Mouse (Mus musculus): ENCODE results near the gene Mrps27. TPM values are rescaled to one million over a fixed set of nuclear protein-coding genes. Genes with fewer than 3 reads are reported as not detected.

The Mrps27 gene
- polyA plus RNA-seq, 1 experiment from 2014 or later: 56.2 TPM

GRCm38 (mm10) chr13:99386341-99386740, 41.8 kb downstream of the Mrps27 start:
- Histone ChIP-seq H3K4me1 (ENCODE audit: control insufficient read depth, insufficient read depth, low read length) (0 out of 2 replicates have a peak, but pooled peaks cover 2% of the 10 kb centered on the region), H3K4me3 (ENCODE audit: low read depth, low read length) (no peak overlapping the region), H3K27me3 (ENCODE audit: control insufficient read depth, insufficient read depth, low read length) (no peaks in the 10 kb centered on the region), H3K36me3 (ENCODE audit: control insufficient read depth, insufficient read depth, low read length) (no peaks in the 10 kb centered on the region), H3K27ac (ENCODE audit: low read length) (no peak overlapping the region), H3K9ac (replicated peaks; ENCODE audit: low read depth, low read length) (no peak overlapping the region), H3K9me3 (ENCODE audit: control insufficient read depth, low read depth, low read length) (no peaks in the 10 kb centered on the region), H3K4me2 (replicated peaks; ENCODE audit: low read depth, low read length) (no peak overlapping the region)
- ATAC-seq (ENCODE audit: insufficient number of reproducible peaks, insufficient read depth, low FRiP score, low read depth): no peak
- WGBS: 92% methylated on average over 7 of the region's 7 CpGs

- no peak for ATAC-seq (ENCODE audit: insufficient number of reproducible peaks, insufficient read depth, low FRiP score, low read depth)
- H3K27me3 ChIP-seq (ENCODE audit: control insufficient read depth, insufficient read depth, low read length): no peaks in the 10 kb centered on the region
Measured at GRCm38 (mm10) chr13:99387901-99388811, 43.6 kb downstream of the Mrps27 start.

GRCm38 (mm10) chr13:99391417-99391816, 46.8 kb downstream of the Mrps27 start:
- H3K36me3 ChIP-seq (ENCODE audit: control insufficient read depth, insufficient read depth, low read length): no peaks in the 10 kb centered on the region
- H3K27ac ChIP-seq (ENCODE audit: low read length): no peak overlapping the region
- no peak overlapping the region for H3K4me3 ChIP-seq (ENCODE audit: low read depth, low read length)
- ATAC-seq (ENCODE audit: insufficient number of reproducible peaks, insufficient read depth, low FRiP score, low read depth): no peak
- H3K27me3 ChIP-seq (ENCODE audit: control insufficient read depth, insufficient read depth, low read length): no peaks in the 10 kb centered on the region
- no peak overlapping the region for H3K9ac ChIP-seq (replicated peaks; ENCODE audit: low read depth, low read length)
- H3K4me1 ChIP-seq (ENCODE audit: control insufficient read depth, insufficient read depth, low read length): 0 out of 2 replicates have a peak, but pooled peaks cover 3% of the 10 kb centered on the region
- H3K9me3 ChIP-seq (ENCODE audit: control insufficient read depth, low read depth, low read length): no peaks in the 10 kb centered on the region
- 97% methylated on average over 3 of the region's 3 CpGs for WGBS
- no peak overlapping the region for H3K4me2 ChIP-seq (replicated peaks; ENCODE audit: low read depth, low read length)

More at GRCm38 (mm10) chr13:99387901-99388811, 43.6 kb downstream of the Mrps27 start:
- no peak overlapping the region for H3K4me2 ChIP-seq (replicated peaks; ENCODE audit: low read depth, low read length)
- 81% methylated on average over 7 of the region's 7 CpGs for WGBS
- no peak overlapping the region for H3K9ac ChIP-seq (replicated peaks; ENCODE audit: low read depth, low read length)
- no peaks in the 10 kb centered on the region for H3K9me3 ChIP-seq (ENCODE audit: control insufficient read depth, low read depth, low read length)
- H3K27ac ChIP-seq (ENCODE audit: low read length): no peak overlapping the region
- H3K4me3 ChIP-seq (ENCODE audit: low read depth, low read length): no peak overlapping the region
- H3K36me3 ChIP-seq (ENCODE audit: control insufficient read depth, insufficient read depth, low read length): no peaks in the 10 kb centered on the region
- 0 out of 2 replicates have a peak, but pooled peaks cover 3% of the 10 kb centered on the region for H3K4me1 ChIP-seq (ENCODE audit: control insufficient read depth, insufficient read depth, low read length)

GRCm38 (mm10) chr13:99393128-99393527, 48.5 kb downstream of the Mrps27 start:
- no peak overlapping the region for H3K9ac ChIP-seq (replicated peaks; ENCODE audit: low read depth, low read length)
- ATAC-seq (ENCODE audit: insufficient number of reproducible peaks, insufficient read depth, low FRiP score, low read depth): no peak
- WGBS: 78% methylated on average over 3 of the region's 3 CpGs

GRCm38 (mm10) chr13:99394694-99395093, 50.1 kb downstream of the Mrps27 start:
- Histone ChIP-seq H3K4me2 (replicated peaks; ENCODE audit: low read depth, low read length) (no peak overlapping the region), H3K9ac (replicated peaks; ENCODE audit: low read depth, low read length) (no peak overlapping the region), H3K36me3 (ENCODE audit: control insufficient read depth, insufficient read depth, low read length) (no peaks in the 10 kb centered on the region), H3K4me3 (ENCODE audit: low read depth, low read length) (no peak overlapping the region), H3K9me3 (ENCODE audit: control insufficient read depth, low read depth, low read length) (no peaks in the 10 kb centered on the region), H3K27me3 (ENCODE audit: control insufficient read depth, insufficient read depth, low read length) (no peaks in the 10 kb centered on the region), H3K4me1 (ENCODE audit: control insufficient read depth, insufficient read depth, low read length) (0 out of 2 replicates have a peak, but pooled peaks cover 9% of the 10 kb centered on the region), H3K27ac (ENCODE audit: low read length) (no peak overlapping the region)
- ATAC-seq (ENCODE audit: insufficient number of reproducible peaks, insufficient read depth, low FRiP score, low read depth): no peak
- 65% methylated on average over 3 of the region's 3 CpGs for WGBS

More at GRCm38 (mm10) chr13:99393128-99393527, 48.5 kb downstream of the Mrps27 start:
- Histone ChIP-seq H3K27me3 (ENCODE audit: control insufficient read depth, insufficient read depth, low read length) (no peaks in the 10 kb centered on the region), H3K27ac (ENCODE audit: low read length) (no peak overlapping the region), H3K4me3 (ENCODE audit: low read depth, low read length) (no peak overlapping the region), H3K36me3 (ENCODE audit: control insufficient read depth, insufficient read depth, low read length) (no peaks in the 10 kb centered on the region), H3K4me1 (ENCODE audit: control insufficient read depth, insufficient read depth, low read length) (0 out of 2 replicates have a peak, but pooled peaks cover 5% of the 10 kb centered on the region), H3K9me3 (ENCODE audit: control insufficient read depth, low read depth, low read length) (no peaks in the 10 kb centered on the region), H3K4me2 (replicated peaks; ENCODE audit: low read depth, low read length) (no peak overlapping the region)

GRCm38 (mm10) chr13:99395531-99395930, 50.9 kb downstream of the Mrps27 start:
- H3K9me3 ChIP-seq (ENCODE audit: control insufficient read depth, low read depth, low read length): no peaks in the 10 kb centered on the region
- no peak overlapping the region for H3K4me3 ChIP-seq (ENCODE audit: low read depth, low read length)
- H3K36me3 ChIP-seq (ENCODE audit: control insufficient read depth, insufficient read depth, low read length): peaks cover 1% of the 10 kb centered on the region; the same call in 1 of the 2 replicates
- no peak overlapping the region for H3K4me2 ChIP-seq (replicated peaks; ENCODE audit: low read depth, low read length)
- 77% methylated on average over 12 of the region's 12 CpGs for WGBS
- H3K27me3 ChIP-seq (ENCODE audit: control insufficient read depth, insufficient read depth, low read length): no peaks in the 10 kb centered on the region
- H3K9ac ChIP-seq (replicated peaks; ENCODE audit: low read depth, low read length): no peak overlapping the region
- H3K4me1 ChIP-seq (ENCODE audit: control insufficient read depth, insufficient read depth, low read length): 0 out of 2 replicates have a peak, but pooled peaks cover 9% of the 10 kb centered on the region
- H3K27ac ChIP-seq (ENCODE audit: low read length): peak overlapping the region; percentile 15; the same call in 1 of the 2 replicates
- no peak for ATAC-seq (ENCODE audit: insufficient number of reproducible peaks, insufficient read depth, low FRiP score, low read depth)

- 81% methylated on average over 7 of the region's 7 CpGs for WGBS
- H3K9ac ChIP-seq (replicated peaks; ENCODE audit: low read depth, low read length): no peak overlapping the region
- ATAC-seq (ENCODE audit: insufficient number of reproducible peaks, insufficient read depth, low FRiP score, low read depth): no peak
- no peak overlapping the region for H3K4me3 ChIP-seq (ENCODE audit: low read depth, low read length)
- H3K4me1 ChIP-seq (ENCODE audit: control insufficient read depth, insufficient read depth, low read length): 0 out of 2 replicates have a peak, but pooled peaks cover 6% of the 10 kb centered on the region
- no peaks in the 10 kb centered on the region for H3K9me3 ChIP-seq (ENCODE audit: control insufficient read depth, low read depth, low read length)
- H3K4me2 ChIP-seq (replicated peaks; ENCODE audit: low read depth, low read length): no peak overlapping the region
- H3K36me3 ChIP-seq (ENCODE audit: control insufficient read depth, insufficient read depth, low read length): peaks cover 4% of the 10 kb centered on the region; the same call in 1 of the 2 replicates
- H3K27me3 ChIP-seq (ENCODE audit: control insufficient read depth, insufficient read depth, low read length): no peaks in the 10 kb centered on the region
- no peak overlapping the region for H3K27ac ChIP-seq (ENCODE audit: low read length)
Measured at GRCm38 (mm10) chr13:99397228-99397627, 52.6 kb downstream of the Mrps27 start.

GRCm38 (mm10) chr13:99398149-99398701, 53.6 kb downstream of the Mrps27 start:
- no peak overlapping the region for H3K27ac ChIP-seq (ENCODE audit: low read length)
- no peaks in the 10 kb centered on the region for H3K27me3 ChIP-seq (ENCODE audit: control insufficient read depth, insufficient read depth, low read length)
- no peak overlapping the region for H3K4me3 ChIP-seq (ENCODE audit: low read depth, low read length)
- no peak for ATAC-seq (ENCODE audit: insufficient number of reproducible peaks, insufficient read depth, low FRiP score, low read depth)
- H3K4me2 ChIP-seq (replicated peaks; ENCODE audit: low read depth, low read length): no peak overlapping the region
- H3K36me3 ChIP-seq (ENCODE audit: control insufficient read depth, insufficient read depth, low read length): peaks cover 6% of the 10 kb centered on the region; the same call in 1 of the 2 replicates
- no peaks in the 10 kb centered on the region for H3K9me3 ChIP-seq (ENCODE audit: control insufficient read depth, low read depth, low read length)
- H3K4me1 ChIP-seq (ENCODE audit: control insufficient read depth, insufficient read depth, low read length): 0 out of 2 replicates have a peak, but pooled peaks cover 6% of the 10 kb centered on the region
- WGBS: 80% methylated on average over 12 of the region's 12 CpGs
- H3K9ac ChIP-seq (replicated peaks; ENCODE audit: low read depth, low read length): no peak overlapping the region

All from stomach, embryonic 14.5 days (tissue).